Mouse (Mus musculus): Measurements from ENCODE around the gene Ccdc33. TPM values are rescaled to one million over a fixed set of nuclear protein-coding genes. Genes with fewer than 3 reads are reported as not detected.

Ccdc33 gene
- polyA plus RNA-seq, 1 experiment, result 0.59 TPM

- H3K27ac ChIP-seq (ENCODE audit: insufficient read depth, low read length), result no peak overlapping the region
- no peaks in the 10 kb centered on the region for H3K27me3 ChIP-seq (ENCODE audit: control insufficient read depth, insufficient read depth, low read length)
- 0 out of 2 replicates have a peak, but pooled peaks cover 2% of the 10 kb centered on the region for H3K4me1 ChIP-seq (ENCODE audit: control insufficient read depth, insufficient read depth, low read length)
- WGBS, result 84% methylated on average over 22 of the region's 22 CpGs
- TF ChIP-seq POLR2A (IDR thresholded peaks at IDR 0.05; ENCODE audit: borderline replicate concordance, insufficient read depth, low read length) (no peak), CTCF (IDR thresholded peaks at IDR 0.05; ENCODE audit: borderline replicate concordance, insufficient read depth, low read depth, low read length) (no peak)
- H3K4me3 ChIP-seq (replicated peaks; ENCODE audit: insufficient read depth, low read depth, low read length), result no peak overlapping the region
- no peak for DNase-seq
Measured at GRCm38 (mm10) chr9:58156819-58157560, 38.4 kb upstream of the Ccdc33 start.

- 67% methylated on average over 3 of the region's 3 CpGs for WGBS
- no peak for DNase-seq
- Histone ChIP-seq H3K27ac (ENCODE audit: insufficient read depth, low read length) (no peak overlapping the region), H3K27me3 (ENCODE audit: control insufficient read depth, insufficient read depth, low read length) (no peaks in the 10 kb centered on the region), H3K4me3 (replicated peaks; ENCODE audit: insufficient read depth, low read depth, low read length) (no peak overlapping the region), H3K4me1 (ENCODE audit: control insufficient read depth, insufficient read depth, low read length) (0 out of 2 replicates have a peak, but pooled peaks cover 2% of the 10 kb centered on the region)
- TF ChIP-seq POLR2A (IDR thresholded peaks at IDR 0.05; ENCODE audit: borderline replicate concordance, insufficient read depth, low read length), result no peak
- no peak for TF ChIP-seq CTCF (IDR thresholded peaks at IDR 0.05; ENCODE audit: borderline replicate concordance, insufficient read depth, low read depth, low read length)
Measured at GRCm38 (mm10) chr9:58155366-58155765, 36.7 kb upstream of the Ccdc33 start.

GRCm38 (mm10) chr9:58153095-58153494 is 34.5 kb upstream of the Ccdc33 start:
- TF ChIP-seq POLR2A (IDR thresholded peaks at IDR 0.05; ENCODE audit: borderline replicate concordance, insufficient read depth, low read length), result no peak
- no peak for TF ChIP-seq CTCF (IDR thresholded peaks at IDR 0.05; ENCODE audit: borderline replicate concordance, insufficient read depth, low read depth, low read length)
- 75% methylated on average over 3 of the region's 3 CpGs for WGBS
- no peak for DNase-seq
- H3K27me3 ChIP-seq (ENCODE audit: control insufficient read depth, insufficient read depth, low read length), result no peaks in the 10 kb centered on the region
- H3K27ac ChIP-seq (ENCODE audit: insufficient read depth, low read length), result no peak overlapping the region
- H3K4me3 ChIP-seq (replicated peaks; ENCODE audit: insufficient read depth, low read depth, low read length), result no peak overlapping the region
- peaks cover 12% of the 10 kb centered on the region for H3K4me1 ChIP-seq (ENCODE audit: control insufficient read depth, insufficient read depth, low read length)

GRCm38 (mm10) chr9:58150733-58151361 is 32.2 kb upstream of the Ccdc33 start:
- no peak for DNase-seq
- 92% methylated on average over 4 of the region's 4 CpGs for WGBS

GRCm38 (mm10) chr9:58148806-58149205 is 30.2 kb upstream of the Ccdc33 start:
- Histone ChIP-seq H3K27me3 (ENCODE audit: control insufficient read depth, insufficient read depth, low read length) (no peaks in the 10 kb centered on the region), H3K4me1 (ENCODE audit: control insufficient read depth, insufficient read depth, low read length) (peaks cover 17% of the 10 kb centered on the region), H3K4me3 (replicated peaks; ENCODE audit: insufficient read depth, low read depth, low read length) (no peak overlapping the region), H3K27ac (ENCODE audit: insufficient read depth, low read length) (no peak overlapping the region)
- 50% methylated on average over 2 of the region's 2 CpGs for WGBS
- no peak for DNase-seq
- TF ChIP-seq CTCF (IDR thresholded peaks at IDR 0.05; ENCODE audit: borderline replicate concordance, insufficient read depth, low read depth, low read length) (no peak), POLR2A (IDR thresholded peaks at IDR 0.05; ENCODE audit: borderline replicate concordance, insufficient read depth, low read length) (no peak)

More at GRCm38 (mm10) chr9:58150733-58151361, 32.2 kb upstream of the Ccdc33 start:
- no peaks in the 10 kb centered on the region for H3K27me3 ChIP-seq (ENCODE audit: control insufficient read depth, insufficient read depth, low read length)
- H3K4me3 ChIP-seq (replicated peaks; ENCODE audit: insufficient read depth, low read depth, low read length), result no peak overlapping the region
- peaks cover 17% of the 10 kb centered on the region for H3K4me1 ChIP-seq (ENCODE audit: control insufficient read depth, insufficient read depth, low read length)
- H3K27ac ChIP-seq (ENCODE audit: insufficient read depth, low read length), result no peak overlapping the region
- TF ChIP-seq CTCF (IDR thresholded peaks at IDR 0.05; ENCODE audit: borderline replicate concordance, insufficient read depth, low read depth, low read length) (no peak), POLR2A (IDR thresholded peaks at IDR 0.05; ENCODE audit: borderline replicate concordance, insufficient read depth, low read length) (no peak)

- Histone ChIP-seq H3K4me3 (replicated peaks; ENCODE audit: insufficient read depth, low read depth, low read length) (no peak overlapping the region), H3K27ac (ENCODE audit: insufficient read depth, low read length) (no peak overlapping the region), H3K4me1 (ENCODE audit: control insufficient read depth, insufficient read depth, low read length) (peaks cover 17% of the 10 kb centered on the region), H3K27me3 (ENCODE audit: control insufficient read depth, insufficient read depth, low read length) (no peaks in the 10 kb centered on the region)
- DNase-seq, result no peak
- 86% methylated on average over 5 of the region's 5 CpGs for WGBS
- TF ChIP-seq CTCF (IDR thresholded peaks at IDR 0.05; ENCODE audit: borderline replicate concordance, insufficient read depth, low read depth, low read length), result no peak
- TF ChIP-seq POLR2A (IDR thresholded peaks at IDR 0.05; ENCODE audit: borderline replicate concordance, insufficient read depth, low read length), result no peak
Measured at GRCm38 (mm10) chr9:58145417-58145816, 26.8 kb upstream of the Ccdc33 start.

- no peak overlapping the region for H3K4me3 ChIP-seq (replicated peaks; ENCODE audit: insufficient read depth, low read depth, low read length)
- TF ChIP-seq POLR2A (IDR thresholded peaks at IDR 0.05; ENCODE audit: borderline replicate concordance, insufficient read depth, low read length) (no peak), CTCF (IDR thresholded peaks at IDR 0.05; ENCODE audit: borderline replicate concordance, insufficient read depth, low read depth, low read length) (no peak)
- peaks cover 17% of the 10 kb centered on the region for H3K4me1 ChIP-seq (ENCODE audit: control insufficient read depth, insufficient read depth, low read length)
- no peak for DNase-seq
- H3K27ac ChIP-seq (ENCODE audit: insufficient read depth, low read length), result no peak overlapping the region
- H3K27me3 ChIP-seq (ENCODE audit: control insufficient read depth, insufficient read depth, low read length), result no peaks in the 10 kb centered on the region
- 93% methylated on average over 1 of the region's 1 CpGs for WGBS
Measured at GRCm38 (mm10) chr9:58144664-58145063, 26.0 kb upstream of the Ccdc33 start.

GRCm38 (mm10) chr9:58143419-58143818 is 24.8 kb upstream of the Ccdc33 start:
- Histone ChIP-seq H3K27ac (ENCODE audit: insufficient read depth, low read length) (no peak overlapping the region), H3K27me3 (ENCODE audit: control insufficient read depth, insufficient read depth, low read length) (no peaks in the 10 kb centered on the region), H3K4me3 (replicated peaks; ENCODE audit: insufficient read depth, low read depth, low read length) (no peak overlapping the region), H3K4me1 (ENCODE audit: control insufficient read depth, insufficient read depth, low read length) (peaks cover 8% of the 10 kb centered on the region)
- TF ChIP-seq CTCF (IDR thresholded peaks at IDR 0.05; ENCODE audit: borderline replicate concordance, insufficient read depth, low read depth, low read length), result no peak
- TF ChIP-seq POLR2A (IDR thresholded peaks at IDR 0.05; ENCODE audit: borderline replicate concordance, insufficient read depth, low read length), result no peak
- WGBS, result 57% methylated on average over 7 of the region's 7 CpGs
- DNase-seq, result no peak

Measured in cerebellum, adult 2 months (tissue).